Mouse (Mus musculus) heart, adult 18-20 months (tissue): ENCODE data around the gene F12. TPM values are rescaled to one million over a fixed set of nuclear protein-coding genes. Genes with fewer than 3 reads are reported as not detected.

Experiments used
- DNase-seq, 2 experiments: peaks; one replicate each; pipeline ENCODE4 v3.0.0; 2021 to 2022; ENCODE audit warnings: mixed read lengths in 1 of 2
- microRNA-seq, 2 experiments: library from miRNA; unstranded; fragments of <30 nt; microRNA quantifications; one replicate each; pipeline ENCODE4 v1.2.0; 2022
- total RNA-seq, 2 experiments: library from RNA; stranded (reverse); gene quantifications; 2 replicates each; pipeline ENCODE4 v1.2.3; 2021

F12 gene
- total RNA-seq, 2 experiments from 2014 or later: not detected

GRCm38 (mm10) chr13:55371007-55371681 is 55.4 kb downstream of the F12 start:
- DNase-seq: peak; percentile 14 to 58

DNA sequence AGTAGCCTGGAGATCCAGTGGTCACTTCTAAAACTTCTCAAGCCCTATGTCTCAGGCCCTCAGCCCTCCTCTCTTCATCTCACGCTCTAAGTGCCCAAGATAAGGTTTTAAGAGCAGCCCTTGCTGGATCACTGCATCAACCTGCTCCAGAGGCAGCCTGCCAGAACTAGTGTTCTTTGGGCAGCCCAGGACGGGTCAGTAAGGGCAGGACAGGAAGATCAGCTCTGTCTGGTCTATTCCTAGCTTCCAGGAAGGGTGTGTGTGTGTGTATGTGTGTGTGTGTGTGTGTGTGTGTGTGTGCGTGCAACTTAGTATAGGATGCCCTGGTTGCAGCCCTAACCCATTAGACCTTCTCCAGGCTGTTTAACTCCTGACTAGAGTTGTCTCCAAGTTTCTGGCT is 56.4 kb downstream of the F12 start:
- DNase-seq: peak; percentile 36 to 68

DNA sequence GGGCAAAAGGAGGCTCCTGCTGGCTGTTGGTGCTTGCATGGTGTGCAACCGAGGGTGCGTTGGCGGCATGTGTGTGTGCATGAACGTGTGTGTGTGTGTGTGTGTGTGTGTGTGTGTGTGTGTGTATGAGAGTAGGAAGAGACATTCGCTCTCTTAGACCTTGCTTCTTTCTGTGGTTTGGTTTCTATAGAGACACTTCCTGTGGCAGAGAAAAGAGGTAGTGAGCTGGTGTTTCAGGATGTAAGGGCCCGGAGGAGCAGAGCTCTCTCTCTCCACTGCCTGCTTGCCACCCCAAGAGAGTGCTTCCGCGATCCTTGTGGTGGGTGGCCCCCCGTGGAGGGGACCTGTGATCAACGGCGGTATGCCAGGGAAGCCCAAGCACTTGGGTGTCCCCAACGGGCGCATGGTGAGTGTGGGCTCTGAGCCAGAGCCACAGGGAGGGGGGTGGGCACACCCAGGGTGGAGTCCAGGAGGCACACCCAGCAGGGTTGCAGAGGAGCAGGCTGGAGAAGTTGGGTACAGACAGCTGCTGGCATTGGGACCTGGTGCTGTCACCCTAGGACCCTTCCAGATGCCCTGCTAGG is 57.0 kb downstream of the F12 start, which contains the start of gene Rgs14:
TSS of gene Rgs14 (plus strand) at position 202 of the 584 bp plus-strand sequence.
- peak; percentile 35 to 60 for DNase-seq

DNA sequence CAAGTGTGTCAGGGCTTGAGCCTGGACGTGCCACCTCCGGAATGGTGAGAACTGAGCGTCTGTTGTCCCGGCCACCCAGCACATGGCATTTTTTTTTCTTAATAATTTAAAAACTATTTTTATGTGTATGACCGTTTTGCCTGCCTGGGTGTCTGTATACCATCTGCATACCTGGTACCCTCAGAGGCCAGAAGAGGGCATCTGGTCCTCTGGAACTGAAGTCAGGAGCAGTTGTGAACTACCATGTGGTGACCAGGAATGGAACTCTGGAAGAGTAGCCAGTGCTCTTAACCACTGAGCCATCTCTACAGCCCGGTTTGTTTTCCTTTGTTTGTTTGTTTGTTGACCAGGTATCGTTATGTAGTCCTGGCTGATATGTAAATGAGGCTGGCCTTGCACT is 58.2 kb downstream of the F12 start:
- no peak for DNase-seq

Small RNA genes lying within 50 kb of the gene (microRNA-seq; reads per million reads assigned to microRNA genes)
- gene Mir6943: 0.81 to 1.5 reads per million in 2 experiments

Other genes starting within 250 kb of the F12 start
- gene Nsd1, start 217.0 kb downstream of the F12 start, total RNA-seq: 10 to 100 TPM; 51.8 to 51.9 TPM
- 10 to 100 TPM; 40.4 to 47.3 TPM for gene Prelid1, start 106.3 kb downstream of the F12 start, total RNA-seq
- gene Rab24, start 104.8 kb downstream of the F12 start, total RNA-seq: 10 to 100 TPM; 35.2 to 38.0 TPM
- under 1 TPM; 0.21 to 0.37 TPM for gene Mxd3, start 97.0 kb downstream of the F12 start, total RNA-seq
- 10 to 100 TPM; 46.7 to 51.6 TPM for gene Lman2, start 64.0 kb downstream of the F12 start, total RNA-seq
- 1 to 10 TPM in 1 of 2 experiments, under 1 TPM in 1; 0.57 to 1.5 TPM for gene Rgs14, start 57.1 kb downstream of the F12 start, total RNA-seq
- not detected for gene Slc34a1, start 28.6 kb downstream of the F12 start, total RNA-seq
- not detected for gene Pfn3, start 11.6 kb downstream of the F12 start, total RNA-seq
- 10 to 100 TPM; 13.9 to 17.1 TPM for gene Grk6, start 18.3 kb upstream of the F12 start, total RNA-seq
- gene Prr7, start 37.5 kb upstream of the F12 start, total RNA-seq: under 1 TPM; 0.45 to 0.82 TPM
- 1 to 10 TPM; 5.7 to 6.4 TPM for gene Dbn1, start 61.3 kb upstream of the F12 start, total RNA-seq
- 10 to 100 TPM; 42.2 to 46.6 TPM for gene Pdlim7, start 86.9 kb upstream of the F12 start, total RNA-seq
- 1 to 10 TPM; 1.6 to 3.3 TPM for gene Dok3, start 102.5 kb upstream of the F12 start, total RNA-seq
- gene Ddx41, start 109.9 kb upstream of the F12 start, total RNA-seq: 10 to 100 TPM; 11.6 to 13.8 TPM
- 10 to 100 TPM; 11.7 to 14.3 TPM for gene Fam193b, start 144.3 kb upstream of the F12 start, total RNA-seq
- gene Tmed9, start 146.9 kb upstream of the F12 start, total RNA-seq: 100 to 1,000 TPM in 1 of 2 experiments, 10 to 100 TPM in 1; 87.3 to 109 TPM
- gene B4galt7, start 173.1 kb upstream of the F12 start, total RNA-seq: 1 to 10 TPM; 8.3 to 9.4 TPM
- 10 to 100 TPM; 11.6 to 11.7 TPM for gene Caml, start 196.2 kb upstream of the F12 start, total RNA-seq
- 10 to 100 TPM; 19.2 to 22.3 TPM for gene Ddx46, start 208.2 kb upstream of the F12 start, total RNA-seq